Mouse (Mus musculus) heart, embryonic 14.5 days (tissue): ENCODE data around the gene Anp32b. TPM values are rescaled to one million over a fixed set of nuclear protein-coding genes. Genes with fewer than 3 reads are reported as not detected.

Source experiments
- ATAC-seq: fragments of 200-750 bp; cut with Nextera tagmentation; 2 replicates; pipeline ENCODE4 v1.8.0; 2017; ENCODE audit warnings: low read depth, moderate TSS enrichment; ENCODE audit not compliant: insufficient number of reproducible peaks, insufficient read depth, low FRiP score
- H3K27ac ChIP-seq, 2 experiments: fragments of 200-500 bp in 1 of 2; fragments of 300-500 bp in 1 of 2; sonication (generic) in 1 of 2; replicated peaks in 1 of 2; 2 replicates each; pipeline ENCODE4 v1.5.1; 2012 to 2014; ENCODE audit warnings: low read depth in 2 of 2, low read length in 2 of 2, control low read depth in 1 of 2, mild to moderate bottlenecking in 1 of 2, mixed read lengths in 1 of 2; ENCODE audit not compliant: control insufficient read depth in 1 of 2, insufficient read depth in 1 of 2
- H3K27me3 ChIP-seq: fragments of 300-500 bp; sonication (generic); 2 replicates; pipeline ENCODE4 v1.6.1; 2014; ENCODE audit warnings: mild to moderate bottlenecking, low read length, control low read depth; ENCODE audit not compliant: control insufficient read depth, insufficient read depth
- H3K36me3 ChIP-seq: fragments of 300-500 bp; sonication (generic); 2 replicates; pipeline ENCODE4 v1.6.1; 2014; ENCODE audit warnings: mild to moderate bottlenecking, control low read depth, low read length, mixed read lengths; ENCODE audit not compliant: control insufficient read depth, insufficient read depth
- H3K4me1 ChIP-seq, 2 experiments: fragments of 200-500 bp in 1 of 2; fragments of 300-500 bp in 1 of 2; sonication (generic) in 1 of 2; 2 replicates each; pipeline ENCODE4 v1.6.1; 2012 to 2014; ENCODE audit warnings: low read length in 2 of 2, control low read depth in 1 of 2, mixed read lengths in 1 of 2; ENCODE audit not compliant: control insufficient read depth in 2 of 2, insufficient read depth in 2 of 2
- H3K4me2 ChIP-seq: fragments of 300-500 bp; sonication (generic); 2 replicates; pipeline ENCODE4 v1.6.1; 2014; ENCODE audit warnings: mild to moderate bottlenecking, low read length
- H3K4me3 ChIP-seq, 2 experiments: fragments of 200-500 bp in 1 of 2; fragments of 300-500 bp in 1 of 2; sonication (generic) in 1 of 2; 2 replicates each; pipeline ENCODE4 v1.5.1; 2012 to 2014; ENCODE audit warnings: low read length in 2 of 2, mild to moderate bottlenecking in 2 of 2, control low read depth in 1 of 2, low read depth in 1 of 2, moderate library complexity in 1 of 2; ENCODE audit not compliant: control insufficient read depth in 1 of 2, insufficient read depth in 1 of 2
- H3K9ac ChIP-seq: fragments of 300-500 bp; sonication (generic); 2 replicates; pipeline ENCODE4 v1.6.1; 2014; ENCODE audit warnings: mild to moderate bottlenecking, low read length
- H3K9me3 ChIP-seq: fragments of 300-500 bp; sonication (generic); 2 replicates; pipeline ENCODE4 v1.6.1; 2016; ENCODE audit warnings: low read length, control low read depth; ENCODE audit not compliant: control insufficient read depth
- WGBS: fragments of 180-500 bp; shearing (Covaris S2); extraction: QIAGEN DNeasy Blood & Tissue Kit; methylation state at CpG from one replicate; pipeline ENCODE4 v1.1.7; 2014; 5-methylcytosine and 5-hydroxymethylcytosine counted together
- polyA plus RNA-seq: library from polyadenylated mRNA; unstranded; fragments of >200 nt; fragmentation: Nextera tagmentation; extraction: Ambion mirVana; gene quantifications from 2 replicates; pipeline ENCODE4 v1.2.1, GENCODE M21; 2014

The Anp32b gene
- polyA plus RNA-seq, 1 experiment from 2014 or later = 139 TPM

GRCm38 (mm10) chr4:46447461-46447860, 3.2 kb upstream of the Anp32b start:
- no peak overlapping the region for H3K27ac ChIP-seq

DNA sequence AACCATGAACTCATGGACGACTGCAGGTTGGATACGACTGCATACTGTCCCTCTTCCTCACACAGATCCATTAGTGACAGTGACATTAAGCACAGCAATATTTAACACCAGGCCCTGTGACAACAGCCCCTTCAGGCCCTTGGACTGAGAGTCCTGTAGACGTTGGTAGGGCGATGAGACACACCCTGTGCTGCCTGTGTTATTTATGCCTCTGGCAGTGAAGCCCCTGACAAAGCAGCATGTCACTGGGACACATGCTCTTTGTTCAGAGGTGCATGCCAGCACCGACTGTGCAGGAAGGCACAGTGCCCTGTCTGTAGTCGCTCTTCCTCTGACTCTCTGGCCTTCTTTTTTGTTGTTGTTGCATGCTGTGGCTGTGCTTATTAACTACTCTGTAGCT, 1.8 kb upstream of the Anp32b start:
- Histone ChIP-seq H3K36me3 (no peaks in the 10 kb centered on the region), H3K27me3 (no peaks in the 10 kb centered on the region), H3K4me2 (no peak overlapping the region), H3K4me3 (no peak overlapping the region), H3K9ac (peak overlapping the region; percentile 55; the same call in 1 of the 2 replicates), H3K27ac (peak overlapping the region; percentile 24 to 39; a peak in 2 of 4 replicates), H3K4me1 (peaks cover 12 to 22% of the 10 kb centered on the region in 2 experiments), H3K9me3 (no peaks in the 10 kb centered on the region)
- no peak for ATAC-seq
- WGBS = 18% methylated on average over 6 of the region's 6 CpGs

More at GRCm38 (mm10) chr4:46447461-46447860, 3.2 kb upstream of the Anp32b start:
- H3K4me1 ChIP-seq = peaks cover 5 to 8% of the 10 kb centered on the region in 2 experiments; a peak in 3 of 4 replicates
- no peak overlapping the region for H3K4me3 ChIP-seq
- no peak for ATAC-seq
- no peaks in the 10 kb centered on the region for H3K36me3 ChIP-seq
- no peaks in the 10 kb centered on the region for H3K27me3 ChIP-seq
- no peak overlapping the region for H3K9ac ChIP-seq
- 69% methylated on average over 1 of the region's 1 CpGs for WGBS
- no peaks in the 10 kb centered on the region for H3K9me3 ChIP-seq
- H3K4me2 ChIP-seq = no peak overlapping the region

- WGBS = 35% methylated on average over 7 of the region's 7 CpGs
- no peaks in the 10 kb centered on the region for H3K9me3 ChIP-seq
- no peaks in the 10 kb centered on the region for H3K27me3 ChIP-seq
- ATAC-seq = no peak
- peak overlapping the region; percentile 93 to 99 for H3K27ac ChIP-seq
- peaks cover 14 to 32% of the 10 kb centered on the region in 2 experiments for H3K4me1 ChIP-seq
- peak overlapping the region; percentile 99 for H3K9ac ChIP-seq
- peak overlapping the region; percentile 93 to 99 for H3K4me3 ChIP-seq
- H3K36me3 ChIP-seq = no peaks in the 10 kb centered on the region
- peak overlapping the region; percentile 80 for H3K4me2 ChIP-seq
These were observed 633 bp upstream of the Anp32b start for GRCm38 (mm10) chr4:46450020-46450518.

GRCm38 (mm10) chr4:46451240-46451757, 597 bp downstream of the Anp32b start:
- under 1% methylated on average over 64 of the region's 70 CpGs for WGBS
- no peaks in the 10 kb centered on the region for H3K36me3 ChIP-seq
- peaks cover 14 to 36% of the 10 kb centered on the region in 2 experiments for H3K4me1 ChIP-seq

DNA sequence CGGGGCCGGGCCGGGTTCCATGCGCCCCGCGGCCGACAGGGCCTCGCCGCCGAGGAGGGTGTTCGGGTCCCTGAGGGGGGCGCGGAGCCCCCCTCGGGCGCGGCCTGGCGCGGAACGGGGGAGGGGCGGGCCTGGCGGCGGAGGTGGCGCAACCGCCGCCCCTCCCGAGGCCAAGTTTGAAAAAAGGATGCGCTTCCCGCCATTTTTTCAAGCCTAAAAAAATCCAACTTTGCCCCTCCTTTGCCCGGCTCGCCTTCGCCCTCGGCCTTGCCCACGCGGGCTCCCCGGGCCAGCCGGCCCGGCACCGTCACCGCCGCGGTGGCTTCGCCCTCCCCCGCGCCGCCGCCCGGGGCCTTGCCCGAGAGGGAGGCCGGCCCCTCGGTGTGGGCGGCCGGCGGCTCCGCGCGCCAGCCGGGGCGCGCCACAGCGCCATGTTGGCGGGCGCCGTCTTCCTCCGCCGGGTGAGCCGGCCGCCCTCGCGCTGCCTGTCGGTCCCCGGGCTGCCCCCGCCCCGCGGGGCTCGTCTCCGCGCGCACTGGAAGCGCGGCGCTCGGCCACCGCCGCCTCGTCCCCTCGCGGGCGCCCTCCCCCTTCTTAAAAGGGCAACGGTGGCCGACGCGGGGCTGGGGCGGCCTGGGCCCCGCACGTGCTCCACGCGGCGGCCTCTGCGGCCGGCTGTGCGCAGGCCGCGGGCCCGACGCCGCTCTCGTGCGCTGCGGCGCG, 1.2 kb downstream of the Anp32b start:
- peak overlapping the region; percentile 93 to 99 for H3K4me3 ChIP-seq
- no peaks in the 10 kb centered on the region for H3K36me3 ChIP-seq
- peaks cover 14 to 38% of the 10 kb centered on the region in 2 experiments for H3K4me1 ChIP-seq
- no peaks in the 10 kb centered on the region for H3K27me3 ChIP-seq
- under 1% methylated on average over 99 of the region's 111 CpGs for WGBS
- H3K9me3 ChIP-seq = no peaks in the 10 kb centered on the region
- peak overlapping the region; percentile 99 for H3K9ac ChIP-seq
- peak; percentile 23 for ATAC-seq
- H3K27ac ChIP-seq = peak overlapping the region; percentile 97 to 99
- peak overlapping the region; percentile 78 for H3K4me2 ChIP-seq

More at GRCm38 (mm10) chr4:46451240-46451757, 597 bp downstream of the Anp32b start:
- Histone ChIP-seq H3K4me3 (peak overlapping the region; percentile 93 to 99), H3K9ac (peak overlapping the region; percentile 99), H3K4me2 (peak overlapping the region; percentile 78), H3K9me3 (no peaks in the 10 kb centered on the region), H3K27ac (peak overlapping the region; percentile 97 to 99), H3K27me3 (no peaks in the 10 kb centered on the region)
- peak; percentile 49 for ATAC-seq

GRCm38 (mm10) chr4:46452481-46452850, 1.8 kb downstream of the Anp32b start:
- H3K27ac ChIP-seq = peak overlapping the region; percentile 97 to 99
- peak; percentile 18; the same call in 1 of the 2 replicates for ATAC-seq
- peak overlapping the region; percentile 93 to 99 for H3K4me3 ChIP-seq
- H3K4me2 ChIP-seq = peak overlapping the region; percentile 78
- peaks cover 14 to 43% of the 10 kb centered on the region in 2 experiments for H3K4me1 ChIP-seq
- peak overlapping the region; percentile 99 for H3K9ac ChIP-seq
- H3K9me3 ChIP-seq = no peaks in the 10 kb centered on the region
- H3K27me3 ChIP-seq = no peaks in the 10 kb centered on the region
- 0% methylated on average over 19 of the region's 19 CpGs for whole genome bisulfite sequencing
- H3K36me3 ChIP-seq = no peaks in the 10 kb centered on the region

- ATAC-seq = no peak
- Histone ChIP-seq H3K9ac (peak overlapping the region; percentile 99), H3K4me1 (peaks cover 15 to 49% of the 10 kb centered on the region in 2 experiments), H3K36me3 (no peaks in the 10 kb centered on the region), H3K9me3 (no peaks in the 10 kb centered on the region), H3K4me3 (peak overlapping the region; percentile 93 to 99), H3K27ac (peak overlapping the region; percentile 97 to 99; a peak in 3 of 4 replicates), H3K4me2 (peak overlapping the region; percentile 78), H3K27me3 (no peaks in the 10 kb centered on the region)
- 46% methylated on average over 13 of the region's 13 CpGs for WGBS
These were observed 2.4 kb downstream of the Anp32b start for GRCm38 (mm10) chr4:46452855-46453719.
